Mouse (Mus musculus) liver, embryonic 14.5 days (tissue): ENCODE measurements around the gene Wipf2. TPM values are rescaled to one million over a fixed set of nuclear protein-coding genes. Genes with fewer than 3 reads are reported as not detected.
"Not testable (repeated sequence)": the region's sequence is repeated elsewhere in the genome, so short reads cannot be mapped to it uniquely, and the experiment has no call there.

Experiments
- ATAC-seq: fragments of 200-750 bp; cut with Nextera tagmentation; 2 replicates; pipeline ENCODE4 v1.8.0; 2017; ENCODE audit warnings: moderate number of reproducible peaks, mild to moderate bottlenecking, moderate library complexity; ENCODE audit not compliant: insufficient read depth
- DNase-seq, 3 experiments: peaks; one replicate each; pipeline ENCODE4 v3.0.0-alpha.2; 2012 to 2013; ENCODE audit warnings: low read depth in 3 of 3, low spot score in 3 of 3
- H3K27ac ChIP-seq: fragments of 300-500 bp; sonication (generic); 2 replicates; pipeline ENCODE4 v1.5.1; 2014; ENCODE audit warnings: moderate library complexity, mild to moderate bottlenecking, control low read depth, inconsistent platforms
- H3K27me3 ChIP-seq: fragments of 300-500 bp; sonication (generic); 2 replicates; pipeline ENCODE4 v1.6.1; 2014; ENCODE audit warnings: mild to moderate bottlenecking, low read length, moderate library complexity; ENCODE audit not compliant: control insufficient read depth, insufficient read depth
- H3K36me3 ChIP-seq: fragments of 300-500 bp; sonication (generic); replicated peaks from 2 replicates; pipeline ENCODE4 v1.6.1; 2014; ENCODE audit warnings: low read depth; ENCODE audit not compliant: control insufficient read depth, insufficient read depth
- H3K4me1 ChIP-seq, 2 experiments: fragments of 200-500 bp in 1 of 2; fragments of 300-500 bp in 1 of 2; sonication (generic) in 1 of 2; replicated peaks; 2 replicates each; pipeline ENCODE4 v1.6.1; 2012 to 2014; ENCODE audit warnings: antibody characterized with exemption in 1 of 2, inconsistent platforms in 1 of 2, low read length in 1 of 2; ENCODE audit not compliant: control insufficient read depth in 2 of 2, insufficient read depth in 2 of 2
- H3K4me2 ChIP-seq: fragments of 300-500 bp; sonication (generic); 2 replicates; pipeline ENCODE4 v1.6.1; 2014; ENCODE audit warnings: low read depth, mild to moderate bottlenecking, control low read depth, moderate library complexity
- H3K4me3 ChIP-seq, 2 experiments: fragments of 200-500 bp in 1 of 2; fragments of 300-500 bp in 1 of 2; sonication (generic) in 1 of 2; 2 replicates each; pipeline ENCODE4 v1.5.1; 2012 to 2014; ENCODE audit warnings: low read depth in 2 of 2, low read length in 2 of 2, mild to moderate bottlenecking in 2 of 2, control low read depth in 1 of 2, inconsistent platforms in 1 of 2, moderate library complexity in 1 of 2; ENCODE audit not compliant: insufficient read depth in 1 of 2
- H3K9ac ChIP-seq: fragments of 300-500 bp; sonication (generic); replicated peaks from 2 replicates; pipeline ENCODE4 v1.6.1; 2014; ENCODE audit warnings: mild to moderate bottlenecking, control low read depth, moderate library complexity
- H3K9me3 ChIP-seq: fragments of 300-500 bp; sonication (generic); 2 replicates; pipeline ENCODE4 v1.6.1; 2016; ENCODE audit warnings: low read length, mixed read lengths; ENCODE audit not compliant: control insufficient read depth
- CTCF ChIP-seq: IDR thresholded peaks from 2 replicates; pipeline ENCODE4 v1.5.1; 2016; ENCODE audit warnings: antibody characterized with exemption, low read depth, control low read depth
- EP300 ChIP-seq: IDR thresholded peaks from 2 replicates; pipeline ENCODE4 v1.6.1; 2016; ENCODE audit warnings: antibody characterized with exemption, low read depth
- WGBS: fragments of 180-500 bp; shearing (Covaris S2); extraction: QIAGEN DNeasy Blood & Tissue Kit; methylation state at CpG from one replicate; pipeline ENCODE4 v1.1.7; 2014; ENCODE audit not compliant: insufficient replicate concordance; 5-methylcytosine and 5-hydroxymethylcytosine counted together
- polyA plus RNA-seq, 2 experiments: library from polyadenylated mRNA; depleted of rRNA in 1 of 2; stranded (reverse) in 1 of 2; unstranded in 1 of 2; fragments of >200 nt; fragmentation: Nextera tagmentation in 1 of 2; extraction: Ambion mirVana in 1 of 2; gene quantifications; 2 replicates each; pipeline versions ENCODE4 v1.2.1 to v1.2.3; 2012 to 2014

The Wipf2 gene
- polyA plus RNA-seq, 2 experiments, result 1.1 to 2.1 TPM

DNA sequence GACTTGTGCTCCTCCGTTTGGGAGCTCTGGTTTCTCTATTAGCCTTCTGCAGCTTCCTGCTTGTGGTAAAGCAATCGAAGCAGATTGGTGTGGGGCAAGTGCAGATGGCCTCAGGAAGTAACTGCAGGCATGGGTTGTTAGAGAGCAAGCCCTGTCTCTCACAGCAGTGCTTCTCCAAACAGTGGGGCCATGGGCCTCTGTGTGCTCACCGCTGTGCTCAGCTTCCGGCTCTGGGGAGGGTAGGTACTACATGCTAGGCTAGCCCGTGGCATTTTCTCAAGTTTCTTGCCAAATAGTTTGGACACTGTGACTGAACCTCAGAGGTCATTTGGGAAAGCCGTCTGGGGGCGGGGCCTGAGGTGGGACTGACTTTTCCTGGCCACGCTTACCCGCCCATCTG is 54.8 kb downstream of the Wipf2 start:
- H3K4me3 ChIP-seq, result no peak overlapping the region
- H3K4me1 ChIP-seq, result no peaks in the 10 kb centered on the region; a peak in 1 of 4 replicates
- ATAC-seq (0 out of 2 replicates have a peak, but pooled peaks have one; percentile 24), DNase-seq (no peak)
- no peak for TF ChIP-seq EP300
- no peak overlapping the region for H3K27ac ChIP-seq
- no peak overlapping the region for H3K9ac ChIP-seq
- no peaks in the 10 kb centered on the region for H3K27me3 ChIP-seq
- WGBS, result 43% methylated on average over 9 of the region's 9 CpGs
- 0 out of 2 replicates have a peak overlapping the region, but pooled peaks have one; percentile 20 for H3K4me2 ChIP-seq
- peaks cover 95% of the 10 kb centered on the region for H3K36me3 ChIP-seq
- H3K9me3 ChIP-seq, result no peaks in the 10 kb centered on the region

DNA sequence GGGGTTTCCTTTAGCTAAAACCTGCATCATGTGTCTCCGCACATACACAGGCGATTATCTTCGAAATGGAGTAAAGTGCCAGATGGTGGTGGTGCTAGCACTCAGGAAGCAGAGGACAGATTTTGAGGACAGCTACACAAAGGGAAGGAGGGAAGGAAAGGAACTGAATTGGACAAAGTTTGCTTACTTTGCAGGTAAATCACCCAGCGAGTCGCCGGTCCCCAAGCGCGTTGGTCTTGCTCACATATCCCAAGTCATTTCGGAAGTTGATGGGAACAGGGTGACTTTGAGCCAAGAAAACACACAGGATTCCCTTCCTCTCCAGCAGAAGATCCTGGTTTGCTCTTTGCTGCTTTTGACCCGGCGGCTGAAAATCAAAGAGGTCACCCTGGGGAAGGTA is 55.6 kb downstream of the Wipf2 start:
- no peak overlapping the region for H3K27ac ChIP-seq
- H3K27me3 ChIP-seq, result no peaks in the 10 kb centered on the region
- H3K4me1 ChIP-seq, result peaks cover 0 to under 1% of the 10 kb centered on the region in 2 experiments; a peak in 1 of 4 replicates
- WGBS, result 93% methylated on average over 11 of the region's 11 CpGs
- no peak for ATAC-seq
- H3K9me3 ChIP-seq, result no peaks in the 10 kb centered on the region
- no peak for TF ChIP-seq EP300
- no peak for TF ChIP-seq CTCF
- no peak overlapping the region for H3K4me2 ChIP-seq
- H3K36me3 ChIP-seq, result peaks cover 90% of the 10 kb centered on the region
- no peak overlapping the region for H3K9ac ChIP-seq
- H3K4me3 ChIP-seq, result no peak overlapping the region
- no peak for DNase-seq

DNA sequence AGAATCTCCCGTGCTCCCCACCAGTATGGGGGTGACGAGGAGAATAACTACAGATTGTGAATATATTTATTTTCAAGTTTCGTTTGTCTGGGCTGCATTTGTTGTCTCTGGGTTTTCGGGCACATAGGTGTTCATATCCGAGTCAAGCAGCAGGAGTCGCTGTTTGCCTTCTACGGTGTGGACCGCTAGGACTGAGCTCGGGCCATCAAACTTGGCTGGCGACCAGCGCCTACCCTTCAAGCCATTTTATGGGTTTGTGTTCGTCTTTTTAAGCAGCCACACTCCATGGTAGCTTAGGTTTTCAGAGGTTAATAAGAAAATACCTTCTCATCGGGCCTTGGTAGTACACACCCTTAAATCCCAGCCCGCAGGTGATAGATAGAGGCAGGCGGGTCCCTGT is 58.4 kb downstream of the Wipf2 start:
- Histone ChIP-seq H3K4me1 (peaks cover 5 to 15% of the 10 kb centered on the region in 2 experiments; a peak in 3 of 4 replicates), H3K36me3 (peaks cover 68% of the 10 kb centered on the region)
- not testable (repeated sequence) for H3K9ac ChIP-seq, H3K27ac ChIP-seq, DNase-seq, H3K4me3 ChIP-seq, ATAC-seq, H3K9me3 ChIP-seq, H3K4me2 ChIP-seq, H3K27me3 ChIP-seq
- TF ChIP-seq CTCF, result peak; percentile 55
- WGBS, result 69% methylated on average over 15 of the region's 15 CpGs

DNA sequence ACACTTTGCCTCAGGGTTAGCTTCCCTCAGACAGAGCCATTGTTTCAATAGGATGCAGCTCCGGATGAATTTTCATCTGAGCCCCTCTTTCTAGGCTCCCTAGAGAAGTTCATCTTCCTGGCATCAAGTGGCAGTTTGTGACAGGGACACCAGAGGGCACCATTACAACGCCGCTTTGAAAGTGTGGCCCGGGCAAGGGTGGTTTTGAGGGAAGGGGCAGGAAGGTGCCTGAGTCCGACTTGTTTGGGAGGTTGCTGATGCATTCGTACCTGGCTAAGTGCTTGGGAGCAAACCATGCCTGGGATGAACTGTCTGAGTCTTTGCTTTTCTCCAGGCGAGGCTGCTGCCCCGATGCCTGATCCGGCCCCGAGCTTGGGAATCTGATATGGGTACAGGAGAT is 58.9 kb downstream of the Wipf2 start:
- H3K4me3 ChIP-seq, H3K4me2 ChIP-seq, ATAC-seq, H3K9me3 ChIP-seq, H3K27me3 ChIP-seq, DNase-seq, H3K9ac ChIP-seq, H3K27ac ChIP-seq: not testable (repeated sequence)
- TF ChIP-seq CTCF, result peak; percentile 71
- Histone ChIP-seq H3K4me1 (peaks cover 5 to 15% of the 10 kb centered on the region in 2 experiments; a peak in 3 of 4 replicates), H3K36me3 (peaks cover 63% of the 10 kb centered on the region)
- WGBS, result 77% methylated on average over 10 of the region's 10 CpGs

DNA sequence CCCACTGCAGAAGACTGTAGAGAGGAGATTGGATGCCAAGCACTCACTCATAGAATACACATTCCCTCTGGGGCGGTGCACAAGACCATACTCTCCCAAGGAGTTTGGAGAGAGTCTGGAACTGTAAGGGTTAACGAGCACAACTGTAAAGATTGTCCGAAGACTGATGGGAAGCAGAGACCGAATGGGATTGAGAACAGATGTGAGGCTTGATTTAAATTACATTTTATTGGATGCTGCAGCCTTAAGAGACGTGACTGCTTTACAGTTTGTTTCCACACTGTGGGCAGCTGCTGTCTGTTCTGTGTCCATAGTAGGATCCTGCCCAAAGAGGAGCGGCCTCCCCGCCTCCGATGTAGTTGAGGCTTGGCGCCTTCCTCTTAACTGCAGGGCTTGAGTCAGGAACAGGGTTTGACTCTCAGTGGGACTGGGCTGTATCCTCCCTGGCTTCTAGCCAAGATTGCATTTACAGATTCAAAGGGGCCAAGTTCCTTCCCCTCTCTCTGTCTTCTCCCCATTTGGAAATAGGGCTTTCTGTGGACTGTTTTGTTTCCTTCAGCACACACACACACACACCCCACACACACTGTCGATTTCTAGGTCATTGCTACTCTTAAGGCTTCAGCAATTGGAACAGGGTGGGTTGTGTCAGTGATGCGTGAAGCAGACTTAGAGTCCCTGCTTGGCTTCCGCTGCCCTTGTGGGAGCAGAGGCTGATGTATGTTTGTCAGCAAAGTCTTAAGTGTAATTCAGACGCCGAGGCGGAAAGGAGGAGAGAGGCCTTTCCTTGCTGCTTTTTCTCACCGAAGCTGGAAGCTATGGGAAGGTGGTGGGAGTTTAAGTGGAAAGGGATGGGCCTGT is 59.6 kb downstream of the Wipf2 start:
- H3K36me3 ChIP-seq, result peaks cover 56% of the 10 kb centered on the region
- WGBS, result 76% methylated on average over 16 of the region's 16 CpGs
- not testable (repeated sequence) for H3K27ac ChIP-seq, H3K4me3 ChIP-seq, H3K4me2 ChIP-seq, DNase-seq, H3K9me3 ChIP-seq, H3K27me3 ChIP-seq, ATAC-seq, H3K9ac ChIP-seq
- peaks cover 5 to 15% of the 10 kb centered on the region in 2 experiments; a peak in 3 of 4 replicates for H3K4me1 ChIP-seq
